Mouse (Mus musculus) heart, postnatal 0 days (tissue): Measurements from ENCODE around the gene Mindy4. TPM values are rescaled to one million over a fixed set of nuclear protein-coding genes. Genes with fewer than 3 reads are reported as not detected.
"Not testable (repeated sequence)": the region's sequence is repeated elsewhere in the genome, so short reads cannot be mapped to it uniquely, and the experiment has no call there.

Experiments
- ATAC-seq: fragments of 200-750 bp; cut with Nextera tagmentation; 2 replicates; pipeline ENCODE4 v1.8.0; 2017; ENCODE audit warnings: low read depth, moderate number of reproducible peaks, moderate library complexity; ENCODE audit not compliant: insufficient read depth
- DNase-seq: peaks from one replicate; pipeline ENCODE4 v3.0.0-alpha.2; 2016; ENCODE audit warnings: low spot score
- H3K27ac ChIP-seq: fragments of 300-500 bp; sonication (generic); 2 replicates; pipeline ENCODE4 v1.5.1; 2014; ENCODE audit warnings: low read depth, mild to moderate bottlenecking
- H3K27me3 ChIP-seq: fragments of 300-500 bp; sonication (generic); 2 replicates; pipeline ENCODE4 v1.6.1; 2014; ENCODE audit warnings: low read length, mixed read lengths; ENCODE audit not compliant: control insufficient read depth, insufficient read depth
- H3K36me3 ChIP-seq: fragments of 300-500 bp; sonication (generic); replicated peaks from 2 replicates; pipeline ENCODE4 v1.6.1; 2014; ENCODE audit warnings: low read length, mixed read lengths; ENCODE audit not compliant: control insufficient read depth, insufficient read depth
- H3K4me1 ChIP-seq: fragments of 300-500 bp; sonication (generic); 2 replicates; pipeline ENCODE4 v1.6.1; 2014; ENCODE audit warnings: antibody characterized with exemption; ENCODE audit not compliant: control insufficient read depth, insufficient read depth
- H3K4me2 ChIP-seq: fragments of 300-500 bp; sonication (generic); 2 replicates; pipeline ENCODE4 v1.6.1; 2014; ENCODE audit warnings: low read depth, mild to moderate bottlenecking, low read length, moderate library complexity
- H3K4me3 ChIP-seq: fragments of 300-500 bp; sonication (generic); 2 replicates; pipeline ENCODE4 v1.5.1; 2014; ENCODE audit warnings: low read depth, low read length
- H3K9ac ChIP-seq: fragments of 300-500 bp; sonication (generic); replicated peaks from 2 replicates; pipeline ENCODE4 v1.6.1; 2014; ENCODE audit warnings: low read depth, low read length, mixed read lengths
- H3K9me3 ChIP-seq: fragments of 300-500 bp; sonication (generic); replicated peaks from 2 replicates; pipeline ENCODE4 v1.6.1; 2016; ENCODE audit warnings: low read length; ENCODE audit not compliant: control insufficient read depth
- CTCF ChIP-seq: IDR thresholded peaks from 2 replicates; pipeline ENCODE4 v1.5.1; 2016; ENCODE audit warnings: antibody characterized with exemption, control low read depth, low read depth
- EP300 ChIP-seq: IDR thresholded peaks from 2 replicates; pipeline ENCODE4 v1.6.1; 2016; ENCODE audit warnings: antibody characterized with exemption, low read depth
- WGBS: fragments of 180-500 bp; shearing (Covaris S2); extraction: QIAGEN DNeasy Blood & Tissue Kit; methylation state at CpG from one replicate; pipeline ENCODE4 v1.1.7; 2014; 5-methylcytosine and 5-hydroxymethylcytosine counted together
- polyA plus RNA-seq: library from polyadenylated mRNA; unstranded; fragments of >200 nt; fragmentation: Nextera tagmentation; extraction: Ambion mirVana; gene quantifications from 2 replicates; pipeline ENCODE4 v1.2.1, GENCODE M21; 2015
- total RNA-seq: library from RNA; depleted of rRNA; stranded (reverse); fragments of >200 nt; gene quantifications from 2 replicates; pipeline ENCODE4 v1.2.3, GENCODE M21; 2014; ENCODE audit warnings: low replicate concordance

Mindy4 gene
- total and polyA plus RNA-seq, 2 experiments from 2014 or later = 3.9 to 31.2 TPM

DNA sequence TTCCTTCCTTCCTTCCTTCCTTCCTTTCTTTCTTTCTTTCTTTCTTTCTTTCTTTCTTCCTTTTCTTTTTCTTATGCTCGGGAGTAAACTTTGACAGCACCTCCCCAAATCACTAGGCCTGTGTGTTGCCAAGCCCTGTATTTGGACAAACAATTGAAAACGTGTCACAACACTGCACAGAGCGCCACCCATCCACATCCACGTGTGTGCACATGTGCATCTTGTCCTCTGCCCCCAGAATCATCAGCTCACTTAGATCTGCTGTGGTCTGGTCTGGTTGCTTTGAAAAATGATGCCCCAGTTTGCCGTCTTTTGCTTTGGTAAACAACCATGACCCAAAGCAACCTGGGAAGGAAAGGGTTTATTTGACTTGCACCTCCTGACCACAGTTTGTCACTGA, 27.3 kb upstream of the Mindy4 start:
- no peak overlapping the region for H3K9ac ChIP-seq
- H3K36me3 ChIP-seq = no peaks in the 10 kb centered on the region
- DNase-seq = no peak
- no peak overlapping the region for H3K4me2 ChIP-seq
- WGBS = 44% methylated on average over 5 of the region's 5 CpGs
- TF ChIP-seq CTCF (no peak), EP300 (no peak)
- H3K27me3 ChIP-seq = no peaks in the 10 kb centered on the region
- no peaks in the 10 kb centered on the region for H3K4me1 ChIP-seq
- no peak overlapping the region for H3K4me3 ChIP-seq
- H3K9me3 ChIP-seq = no peaks in the 10 kb centered on the region
- ATAC-seq = no peak
- no peak overlapping the region for H3K27ac ChIP-seq

DNA sequence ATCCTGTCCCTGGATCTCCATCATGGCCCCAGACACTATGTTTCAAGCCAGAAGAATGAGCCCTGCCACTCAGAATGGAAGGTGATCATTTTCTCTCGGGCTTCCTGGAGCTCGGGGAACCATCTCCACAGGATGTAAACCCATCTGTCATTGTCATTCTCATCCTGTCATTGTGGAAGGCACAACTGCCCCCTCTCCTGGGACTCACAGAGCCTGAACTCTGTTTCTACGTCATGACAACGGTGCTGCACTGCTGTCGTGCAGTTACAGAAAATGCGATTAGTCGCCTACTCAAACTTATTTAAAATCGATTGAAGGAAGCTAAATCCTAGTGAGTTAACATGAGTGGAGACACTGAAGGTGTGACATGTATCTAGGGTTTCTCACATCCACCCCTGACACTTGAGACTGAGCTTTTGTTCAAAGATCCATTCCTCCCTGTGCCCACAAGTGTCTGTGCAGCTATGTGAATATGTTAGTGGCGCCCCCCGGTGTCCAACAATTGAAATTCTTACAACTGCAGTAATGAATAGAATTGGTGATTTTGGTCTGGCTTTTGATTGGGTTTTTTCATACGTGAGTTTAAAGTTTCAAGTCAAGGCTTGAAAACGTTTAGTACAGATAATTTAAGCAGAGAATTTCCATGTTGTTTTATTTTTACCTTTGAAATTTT, 26.0 kb upstream of the Mindy4 start:
- Histone ChIP-seq H3K4me2 (no peak overlapping the region), H3K9ac (no peak overlapping the region), H3K4me3 (no peak overlapping the region), H3K27me3 (no peaks in the 10 kb centered on the region), H3K27ac (no peak overlapping the region), H3K9me3 (no peaks in the 10 kb centered on the region), H3K36me3 (no peaks in the 10 kb centered on the region), H3K4me1 (no peaks in the 10 kb centered on the region)
- DNase-seq (no peak), ATAC-seq (no peak)
- 41% methylated on average over 12 of the region's 12 CpGs for WGBS
- TF ChIP-seq CTCF = peak; percentile 37
- TF ChIP-seq EP300 = no peak

GRCm38 (mm10) chr6:55179560-55179959, 23.6 kb upstream of the Mindy4 start:
- no peak overlapping the region for H3K27ac ChIP-seq
- ATAC-seq (no peak), DNase-seq (no peak)
- no peaks in the 10 kb centered on the region for H3K9me3 ChIP-seq
- no peak overlapping the region for H3K4me3 ChIP-seq
- H3K4me2 ChIP-seq = no peak overlapping the region
- no peak overlapping the region for H3K9ac ChIP-seq
- no peaks in the 10 kb centered on the region for H3K36me3 ChIP-seq
- no peaks in the 10 kb centered on the region for H3K27me3 ChIP-seq
- WGBS = 71% methylated on average over 7 of the region's 7 CpGs
- TF ChIP-seq CTCF (no peak), EP300 (no peak)
- H3K4me1 ChIP-seq = no peaks in the 10 kb centered on the region

GRCm38 (mm10) chr6:55182655-55183430, 20.3 kb upstream of the Mindy4 start:
- Histone ChIP-seq H3K4me2 (no peak overlapping the region), H3K4me3 (no peak overlapping the region), H3K9ac (no peak overlapping the region), H3K9me3 (no peaks in the 10 kb centered on the region), H3K27ac (no peak overlapping the region), H3K27me3 (no peaks in the 10 kb centered on the region), H3K4me1 (no peaks in the 10 kb centered on the region), H3K36me3 (no peaks in the 10 kb centered on the region)
- DNase-seq = no peak
- 87% methylated on average over 1 of the region's 1 CpGs for WGBS
- no peak for TF ChIP-seq EP300
- TF ChIP-seq CTCF = no peak
- ATAC-seq = no peak

DNA sequence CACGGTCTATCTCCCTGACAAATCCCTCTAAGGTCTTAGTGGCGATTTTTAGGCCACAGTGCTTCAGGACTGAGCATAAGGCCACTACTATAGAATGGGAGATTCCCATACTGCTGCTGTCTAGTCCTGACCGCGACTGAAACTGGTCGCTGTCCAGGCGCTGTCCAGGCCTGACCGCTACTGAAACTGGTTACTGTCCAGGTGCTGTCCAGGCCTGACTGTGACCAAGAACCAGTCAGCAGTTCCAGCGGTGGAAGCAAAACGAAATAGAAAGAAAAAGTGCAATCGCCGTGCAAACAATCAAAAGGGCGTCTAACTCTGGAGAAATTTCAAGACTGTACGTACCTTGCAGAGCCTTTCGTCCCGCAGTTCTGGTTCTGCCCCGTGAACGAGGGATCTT, 15.4 kb upstream of the Mindy4 start:
- H3K9ac ChIP-seq, DNase-seq, H3K4me1 ChIP-seq, H3K27me3 ChIP-seq, H3K36me3 ChIP-seq, H3K9me3 ChIP-seq, ATAC-seq, H3K4me3 ChIP-seq, H3K4me2 ChIP-seq, H3K27ac ChIP-seq: not testable (repeated sequence)
- 90% methylated on average over 17 of the region's 17 CpGs for WGBS
